Mouse (Mus musculus) bone marrow macrophage, adult 2 months (primary cell): ENCODE measurements around the gene Sgce.

Source experiments
- CTCF ChIP-seq: IDR thresholded peaks from 2 replicates; pipeline ENCODE4 v1.5.1; 2012; ENCODE audit warnings: low read depth, mild to moderate bottlenecking, low read length, moderate library complexity
- POLR2A ChIP-seq: IDR thresholded peaks from 2 replicates; pipeline ENCODE4 v1.6.1; 2012; ENCODE audit warnings: mild to moderate bottlenecking, low read depth, low read length, borderline replicate concordance

- TF ChIP-seq CTCF, result no peak
- TF ChIP-seq POLR2A, result no peak
Observed at GRCm38 (mm10) chr6:4738717-4739116, 8.3 kb downstream of the Sgce start.
